Mouse (Mus musculus) neural tube, embryonic 15.5 days (tissue): ENCODE results near the gene Tigar. TPM values are rescaled to one million over a fixed set of nuclear protein-coding genes. Genes with fewer than 3 reads are reported as not detected.

ENCODE experiments used
- ATAC-seq: fragments of 200-750 bp; cut with Nextera tagmentation; 2 replicates; pipeline ENCODE4 v1.8.0; 2017; ENCODE audit warnings: mild to moderate bottlenecking, moderate TSS enrichment, moderate library complexity; ENCODE audit not compliant: low FRiP score
- H3K27ac ChIP-seq: fragments of 300-500 bp; sonication (generic); replicated peaks from 2 replicates; pipeline ENCODE4 v1.5.1; 2015; ENCODE audit warnings: mild to moderate bottlenecking, inconsistent platforms
- H3K27me3 ChIP-seq: fragments of 300-500 bp; sonication (generic); replicated peaks from 2 replicates; pipeline ENCODE4 v1.6.1; 2015; ENCODE audit warnings: inconsistent platforms
- H3K36me3 ChIP-seq: fragments of 300-500 bp; sonication (generic); 2 replicates; pipeline ENCODE4 v1.6.1; 2015; ENCODE audit warnings: inconsistent platforms
- H3K4me1 ChIP-seq: fragments of 300-500 bp; sonication (generic); 2 replicates; pipeline ENCODE4 v1.6.1; 2015; ENCODE audit warnings: inconsistent platforms
- H3K4me2 ChIP-seq: fragments of 300-500 bp; sonication (generic); 2 replicates; pipeline ENCODE4 v1.6.1; 2015; ENCODE audit warnings: inconsistent platforms, mild to moderate bottlenecking, moderate library complexity
- H3K4me3 ChIP-seq: fragments of 300-500 bp; sonication (generic); replicated peaks from 2 replicates; pipeline ENCODE4 v1.5.1; 2015; ENCODE audit warnings: mild to moderate bottlenecking, inconsistent platforms
- H3K9ac ChIP-seq: fragments of 300-500 bp; sonication (generic); replicated peaks from 2 replicates; pipeline ENCODE4 v1.6.1; 2015; ENCODE audit warnings: mild to moderate bottlenecking, inconsistent platforms
- H3K9me3 ChIP-seq: fragments of 300-500 bp; sonication (generic); replicated peaks from 2 replicates; pipeline ENCODE4 v1.6.1; 2016; ENCODE audit warnings: inconsistent platforms
- WGBS: fragments of 180-500 bp; shearing (Covaris S2); methylation state at CpG from one replicate; pipeline ENCODE4 v1.1.7; 2015; ENCODE audit warnings: mixed read lengths; 5-methylcytosine and 5-hydroxymethylcytosine counted together
- polyA plus RNA-seq: library from polyadenylated mRNA; unstranded; fragments of >200 nt; fragmentation: Nextera tagmentation; extraction: Ambion mirVana; gene quantifications from 2 replicates; pipeline ENCODE4 v1.2.1, GENCODE M21; 2015

Tigar gene
- polyA plus RNA-seq, 1 experiment from 2014 or later, result 7.3 TPM

- ATAC-seq, result no peak
- Histone ChIP-seq H3K4me3 (no peak overlapping the region), H3K4me2 (no peak overlapping the region), H3K36me3 (no peaks in the 10 kb centered on the region), H3K9ac (no peak overlapping the region), H3K27me3 (no peaks in the 10 kb centered on the region), H3K9me3 (no peaks in the 10 kb centered on the region), H3K4me1 (peaks cover 14% of the 10 kb centered on the region), H3K27ac (no peak overlapping the region)
Measured at GRCm38 (mm10) chr6:127107413-127107812, 1.9 kb downstream of the Tigar start.

DNA sequence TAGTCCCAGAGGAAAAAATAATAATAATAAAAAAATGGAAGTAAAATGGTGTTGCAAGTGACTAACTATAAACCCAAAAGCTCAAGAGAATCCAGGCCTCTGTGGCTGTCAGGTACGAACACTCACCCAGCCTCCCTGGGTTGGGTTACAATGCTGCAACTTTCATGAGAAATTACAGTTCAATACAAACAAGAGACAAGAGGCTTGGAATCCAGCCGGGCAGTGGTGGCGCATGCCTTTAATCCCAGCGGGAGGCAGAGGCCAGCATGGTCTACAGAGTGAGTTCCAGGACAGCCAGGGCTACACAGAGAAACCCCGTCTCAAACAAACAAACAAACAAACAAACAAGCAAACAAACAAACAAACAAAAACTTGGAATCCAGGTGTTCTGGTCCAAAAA, 2.6 kb downstream of the Tigar start:
- no peak for ATAC-seq
- Histone ChIP-seq H3K27ac (no peak overlapping the region), H3K27me3 (no peaks in the 10 kb centered on the region), H3K4me2 (no peak overlapping the region), H3K9me3 (no peaks in the 10 kb centered on the region), H3K4me1 (peaks cover 14% of the 10 kb centered on the region), H3K4me3 (no peak overlapping the region), H3K36me3 (no peaks in the 10 kb centered on the region), H3K9ac (no peak overlapping the region)
- 51% methylated on average over 5 of the region's 5 CpGs for WGBS

DNA sequence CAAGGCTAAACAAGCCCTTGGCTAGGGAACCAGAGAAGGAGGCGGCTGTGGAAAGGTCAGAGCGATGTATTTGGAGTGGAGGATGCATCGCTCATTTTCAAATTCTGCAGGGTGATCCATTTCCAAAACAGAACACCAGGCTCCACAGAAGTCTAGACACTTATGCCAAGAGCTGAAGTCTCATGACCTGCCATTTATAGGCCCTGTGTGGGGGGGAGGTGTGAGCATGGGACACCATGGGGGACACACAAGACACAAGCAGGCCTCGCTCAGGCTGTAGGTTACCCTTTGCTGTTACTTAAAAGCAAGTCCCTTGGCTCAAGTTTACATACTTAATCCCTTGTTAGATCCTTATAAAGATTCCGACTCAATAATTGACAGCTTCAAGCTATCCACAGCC, 3.2 kb downstream of the Tigar start:
- H3K4me1 ChIP-seq, result peaks cover 14% of the 10 kb centered on the region
- no peaks in the 10 kb centered on the region; the same call in 1 of the 2 replicates for H3K36me3 ChIP-seq
- H3K9me3 ChIP-seq, result no peaks in the 10 kb centered on the region
- no peak overlapping the region for H3K4me2 ChIP-seq
- 91% methylated on average over 5 of the region's 5 CpGs for WGBS
- no peak overlapping the region for H3K27ac ChIP-seq
- no peak for ATAC-seq
- no peak overlapping the region for H3K4me3 ChIP-seq
- no peak overlapping the region for H3K9ac ChIP-seq
- H3K27me3 ChIP-seq, result no peaks in the 10 kb centered on the region

DNA sequence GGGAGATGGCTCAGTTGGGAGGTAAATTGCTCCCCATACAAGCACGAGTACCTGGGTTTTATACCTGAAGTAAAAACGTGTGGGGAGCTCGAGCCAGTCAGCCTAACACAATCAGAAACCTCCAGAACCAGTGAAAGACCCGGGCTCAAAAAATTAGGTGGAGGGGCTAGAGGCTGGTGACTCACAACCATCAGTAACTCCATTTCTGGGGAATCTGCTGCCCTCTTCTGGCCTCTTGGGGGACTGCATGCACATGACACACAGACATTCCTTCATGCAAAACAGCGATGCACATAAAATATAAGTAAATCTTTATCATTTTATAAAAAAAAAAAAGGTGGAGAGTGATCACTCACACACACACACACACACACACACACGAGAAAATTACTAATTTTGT, 4.2 kb downstream of the Tigar start:
- H3K9me3 ChIP-seq, result no peaks in the 10 kb centered on the region
- no peak overlapping the region for H3K4me3 ChIP-seq
- no peaks in the 10 kb centered on the region for H3K27me3 ChIP-seq
- ATAC-seq, result no peak
- H3K27ac ChIP-seq, result no peak overlapping the region
- H3K4me1 ChIP-seq, result peaks cover 14% of the 10 kb centered on the region
- H3K36me3 ChIP-seq, result no peaks in the 10 kb centered on the region; the same call in 1 of the 2 replicates
- no peak overlapping the region for H3K4me2 ChIP-seq
- H3K9ac ChIP-seq, result no peak overlapping the region
- 77% methylated on average over 6 of the region's 6 CpGs for WGBS

DNA sequence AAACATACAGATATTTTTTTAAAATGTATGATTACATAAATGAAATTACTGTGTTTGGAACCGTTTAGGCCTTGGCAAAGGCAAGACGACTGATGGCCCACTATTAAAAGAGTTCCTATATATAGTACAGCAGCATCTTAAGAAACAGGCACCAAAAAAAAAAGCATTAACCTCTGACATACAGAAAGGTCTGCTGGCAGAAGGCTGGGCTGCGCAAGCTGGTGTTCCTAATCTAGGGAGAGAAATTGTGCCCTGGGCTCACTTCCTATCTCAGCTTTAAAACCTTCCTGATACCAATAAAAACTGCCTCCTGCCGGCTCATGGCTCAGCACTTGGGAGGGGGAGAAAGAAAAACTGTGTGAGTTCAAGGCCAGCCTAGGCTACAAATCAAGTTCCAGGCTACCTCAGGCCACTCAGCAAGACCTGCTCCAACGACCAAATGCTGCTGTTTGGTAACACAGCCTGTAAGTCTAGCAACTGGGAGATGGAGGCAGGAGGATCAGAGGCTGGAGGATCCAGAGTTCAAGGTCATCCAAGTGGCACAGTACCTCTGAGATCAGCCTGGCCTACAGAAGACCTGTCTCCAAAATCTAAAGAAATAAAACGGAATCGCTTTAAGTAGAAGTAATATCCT, 4.8 kb downstream of the Tigar start:
- WGBS, result 86% methylated on average over 7 of the region's 7 CpGs
- H3K4me3 ChIP-seq, result no peak overlapping the region
- H3K27ac ChIP-seq, result no peak overlapping the region

GRCm38 (mm10) chr6:127103506-127104275, 5.7 kb downstream of the Tigar start:
- Histone ChIP-seq H3K27me3 (no peaks in the 10 kb centered on the region), H3K9ac (no peak overlapping the region), H3K27ac (no peak overlapping the region), H3K4me2 (no peak overlapping the region), H3K4me1 (peaks cover 6% of the 10 kb centered on the region), H3K4me3 (no peak overlapping the region), H3K36me3 (no peaks in the 10 kb centered on the region; the same call in 1 of the 2 replicates), H3K9me3 (no peaks in the 10 kb centered on the region)
- no peak for ATAC-seq
- 93% methylated on average over 6 of the region's 6 CpGs for WGBS

More for the DNA sequence above, 4.8 kb downstream of the Tigar start:
- no peaks in the 10 kb centered on the region for H3K9me3 ChIP-seq
- no peaks in the 10 kb centered on the region for H3K27me3 ChIP-seq
- no peaks in the 10 kb centered on the region; the same call in 1 of the 2 replicates for H3K36me3 ChIP-seq
- H3K4me1 ChIP-seq, result peaks cover 11% of the 10 kb centered on the region
- no peak for ATAC-seq
- H3K9ac ChIP-seq, result no peak overlapping the region
- no peak overlapping the region for H3K4me2 ChIP-seq

GRCm38 (mm10) chr6:127094565-127094964, 14.8 kb downstream of the Tigar start:
- no peak for ATAC-seq

DNA sequence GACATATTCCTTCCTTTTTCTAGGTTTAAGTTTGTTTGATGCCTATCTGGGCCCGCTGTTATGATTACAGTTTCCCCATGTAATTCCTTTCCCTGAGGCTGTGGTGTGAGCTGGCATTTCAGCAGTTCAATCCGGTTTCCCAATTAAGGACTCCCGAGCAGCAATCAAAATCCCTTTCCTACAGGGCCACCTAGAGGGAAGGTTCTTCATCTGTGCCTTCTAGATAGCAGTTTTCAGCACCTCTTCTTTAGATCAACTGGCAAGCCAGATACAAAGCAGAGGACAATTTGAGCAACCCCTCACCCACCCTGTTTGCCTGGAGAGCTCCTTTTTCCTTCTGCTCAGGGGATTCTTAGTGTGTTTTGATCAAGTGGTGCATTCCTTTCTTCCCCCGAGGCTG, 22.6 kb downstream of the Tigar start:
- peaks cover 34% of the 10 kb centered on the region for H3K36me3 ChIP-seq
- no peak overlapping the region for H3K9ac ChIP-seq
- H3K27me3 ChIP-seq, result peaks cover 4% of the 10 kb centered on the region; the same call in 1 of the 2 replicates
- no peak for ATAC-seq
- H3K4me2 ChIP-seq, result no peak overlapping the region
- no peaks in the 10 kb centered on the region for H3K4me1 ChIP-seq
- 79% methylated on average over 4 of the region's 4 CpGs for WGBS
- H3K9me3 ChIP-seq, result no peaks in the 10 kb centered on the region
- no peak overlapping the region for H3K27ac ChIP-seq
- no peak overlapping the region for H3K4me3 ChIP-seq

More at GRCm38 (mm10) chr6:127094565-127094964, 14.8 kb downstream of the Tigar start:
- no peak overlapping the region for H3K9ac ChIP-seq
- no peak overlapping the region for H3K4me2 ChIP-seq
- peaks cover 22% of the 10 kb centered on the region for H3K36me3 ChIP-seq
- 61% methylated on average over 7 of the region's 7 CpGs for WGBS
- no peak overlapping the region for H3K27ac ChIP-seq
- no peaks in the 10 kb centered on the region for H3K27me3 ChIP-seq
- no peaks in the 10 kb centered on the region for H3K9me3 ChIP-seq
- no peaks in the 10 kb centered on the region for H3K4me1 ChIP-seq
- H3K4me3 ChIP-seq, result no peak overlapping the region

DNA sequence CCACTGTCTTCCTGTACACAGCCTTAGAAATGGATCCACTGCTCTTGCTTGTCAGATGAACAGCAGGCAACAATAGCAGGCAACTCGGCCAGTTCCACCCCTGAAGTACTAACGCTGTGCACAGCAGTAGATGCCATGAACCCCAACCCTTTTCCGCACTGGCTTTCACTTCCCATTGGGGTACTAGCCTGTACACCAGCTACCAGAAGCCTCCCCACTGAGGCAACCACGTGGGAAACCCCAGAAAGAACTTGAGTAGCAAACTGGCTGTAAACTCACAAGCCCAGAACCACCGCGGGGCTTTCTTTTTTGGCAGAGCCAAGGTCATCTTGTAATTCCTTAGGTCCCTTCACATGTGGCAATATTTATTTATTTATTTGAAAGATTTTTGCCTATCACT, 27.5 kb downstream of the Tigar start:
- no peak for ATAC-seq
- no peak overlapping the region for H3K4me3 ChIP-seq
- 71% methylated on average over 6 of the region's 6 CpGs for WGBS
- H3K36me3 ChIP-seq, result peaks cover under 1% of the 10 kb centered on the region; the same call in 1 of the 2 replicates
- no peak overlapping the region for H3K27ac ChIP-seq
- peaks cover 8% of the 10 kb centered on the region for H3K4me1 ChIP-seq
- peaks cover 10% of the 10 kb centered on the region; the same call in 1 of the 2 replicates for H3K27me3 ChIP-seq
- no peaks in the 10 kb centered on the region for H3K9me3 ChIP-seq
- no peak overlapping the region for H3K4me2 ChIP-seq
- no peak overlapping the region for H3K9ac ChIP-seq

GRCm38 (mm10) chr6:127079867-127080731, 29.3 kb downstream of the Tigar start:
- Histone ChIP-seq H3K4me3 (peak overlapping the region; percentile 56), H3K4me2 (peak overlapping the region; percentile 91), H3K9me3 (no peaks in the 10 kb centered on the region), H3K4me1 (peaks cover 8% of the 10 kb centered on the region), H3K27ac (peak overlapping the region; percentile 90), H3K36me3 (no peaks in the 10 kb centered on the region), H3K9ac (peak overlapping the region; percentile 74), H3K27me3 (peaks cover 10% of the 10 kb centered on the region; the same call in 1 of the 2 replicates)
- WGBS, result under 1% methylated on average over 59 of the region's 59 CpGs
- peak; percentile 96 for ATAC-seq

- Histone ChIP-seq H3K4me1 (no peaks in the 10 kb centered on the region), H3K9me3 (no peaks in the 10 kb centered on the region), H3K4me3 (no peak within 1 kb of the TSS), H3K9ac (no peak within 1 kb of the TSS), H3K27me3 (no peaks in the 10 kb centered on the region), H3K4me2 (no peak within 1 kb of the TSS), H3K27ac (no peak within 1 kb of the TSS), H3K36me3 (no peaks in the 10 kb centered on the region)
- 10% methylated on average over 5 of the region's 5 CpGs for WGBS
- ATAC-seq, result no peak
Measured at GRCm38 (mm10) chr6:127072817-127073216, 36.5 kb downstream of the Tigar start, which contains the start of gene Fgf23. Fgf23 (plus strand) TSS chr6:127072902.
